17 mouse cellular contexts compared by ENCODE assay signal in the genomic region with DNA sequence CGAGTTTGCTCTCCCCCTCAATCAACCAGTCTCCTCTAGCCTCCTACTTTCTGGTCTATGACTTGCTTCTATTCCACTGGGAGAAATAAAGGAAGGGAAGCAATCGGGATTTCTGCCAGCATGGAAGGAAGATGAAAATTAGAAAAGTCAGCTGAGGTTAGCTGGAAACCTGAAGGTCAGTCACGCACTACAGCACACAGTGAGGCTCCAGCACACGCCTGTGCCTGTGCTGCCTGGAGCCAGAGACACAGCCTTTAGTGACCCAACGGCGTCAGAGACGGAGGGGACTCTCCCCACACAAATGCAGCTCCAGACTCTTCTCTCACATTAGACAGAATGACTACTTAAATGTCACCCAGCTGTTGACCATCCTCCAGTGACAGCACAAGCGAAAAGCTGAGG. TPM values are rescaled to one million over a fixed set of nuclear protein-coding genes. Genes with fewer than 3 reads are reported as not detected.
DNase-seq lines count a peak whose midpoint lies in the region; ATAC-seq and TF ChIP-seq lines count a peak whose summit lies in the region.
"Had no signal": no experiment of that assay in that cellular context is flagged by ENCODE, and none has a peak within 500 bp of the region (broad histone marks: within the 10 kb centered on the region; RNA-seq: fewer than 3 reads in every experiment).

No protein-coding gene starts in this region.

- peak; percentile 92 for ATAC-seq in lung, embryonic 15.5 days (ENCODE audit: borderline replicate concordance, extremely low read depth, low FRiP score, low TSS enrichment)
- ATAC-seq in kidney, postnatal 0 days (replicated peaks; ENCODE audit: low FRiP score, low read depth) = peak; percentile 75; the same call in 1 of the 2 replicates
- peak; percentile 63; the same call in 1 of the 2 replicates for ATAC-seq in stomach, embryonic 15.5 days (ENCODE audit: insufficient read depth, low FRiP score, low read depth)
- ATAC-seq: midbrain, embryonic 15.5 days had no signal

- H3K27ac ChIP-seq in lung, embryonic 15.5 days = peak overlapping the region; percentile 68
- no peak overlapping the region for H3K27ac ChIP-seq in kidney, postnatal 0 days
- H3K27ac ChIP-seq in stomach, embryonic 15.5 days = 0 out of 2 replicates have a peak overlapping the region, but pooled peaks have one; percentile 8
- H3K27ac ChIP-seq: embryonic facial prominence, embryonic 12.5 days; forebrain, embryonic 10.5 days; layer of hippocampus, adult 2 months; macrophage; midbrain, embryonic 15.5 days; neural tube, embryonic 12.5 days had no signal

- DNase-seq in gastrocnemius, adult 18-20 months (ENCODE audit: low spot score) = peak; percentile 38
- DNase-seq in gastrocnemius, postnatal 10 days = no peak
- no peak for DNase-seq in lung, postnatal 14 days
- peak; percentile 81 for DNase-seq in kidney, postnatal 0 days (ENCODE audit: low spot score)
- DNase-seq in thymus, postnatal 10 days (ENCODE audit: low spot score in 2 of 2) = no peak
- DNase-seq in spleen, postnatal 36 days (ENCODE audit: low spot score in 2 of 2) = no peak
- DNase-seq: adrenal gland, postnatal 14 days; cerebellum, postnatal 14 days; right cerebral cortex, postnatal 4 days had no signal

- TF ChIP-seq CTCF in kidney, postnatal 0 days (IDR thresholded peaks at IDR 0.05; ENCODE audit: low read depth) = no peak

- H3K27me3 ChIP-seq in lung, embryonic 15.5 days = no peaks in the 10 kb centered on the region
- no peaks in the 10 kb centered on the region for H3K27me3 ChIP-seq in kidney, postnatal 0 days (ENCODE audit: insufficient read depth, low read length)
- H3K27me3 ChIP-seq in stomach, embryonic 15.5 days (replicated peaks) = no peaks in the 10 kb centered on the region
- H3K27me3 ChIP-seq: embryonic facial prominence, embryonic 12.5 days; midbrain, embryonic 15.5 days; neural tube, embryonic 12.5 days had no signal

- no peaks in the 10 kb centered on the region for H3K36me3 ChIP-seq in lung, embryonic 15.5 days
- no peaks in the 10 kb centered on the region for H3K36me3 ChIP-seq in kidney, postnatal 0 days (ENCODE audit: insufficient read depth, low read length)
- H3K36me3 ChIP-seq in stomach, embryonic 15.5 days = no peaks in the 10 kb centered on the region
- H3K36me3 ChIP-seq: embryonic facial prominence, embryonic 12.5 days; forebrain, embryonic 10.5 days; midbrain, embryonic 15.5 days; neural tube, embryonic 12.5 days had no signal

- no peak overlapping the region for H3K9ac ChIP-seq in lung, embryonic 15.5 days
- no peak overlapping the region for H3K9ac ChIP-seq in kidney, postnatal 0 days (ENCODE audit: low read depth, low read length)
- H3K9ac ChIP-seq in stomach, embryonic 15.5 days = no peak overlapping the region
- H3K9ac ChIP-seq: embryonic facial prominence, embryonic 12.5 days; midbrain, embryonic 15.5 days; neural tube, embryonic 12.5 days had no signal

- H3K4me1 ChIP-seq in lung, embryonic 15.5 days = peaks cover 15% of the 10 kb centered on the region
- peaks cover 12% of the 10 kb centered on the region for H3K4me1 ChIP-seq in kidney, postnatal 0 days (replicated peaks; ENCODE audit: insufficient read depth, low read length)
- 0 out of 2 replicates have a peak, but pooled peaks cover 5% of the 10 kb centered on the region for H3K4me1 ChIP-seq in stomach, embryonic 15.5 days
- H3K4me1 ChIP-seq: forebrain, embryonic 10.5 days; midbrain, embryonic 15.5 days; neural tube, embryonic 12.5 days had no signal

- no peaks in the 10 kb centered on the region for H3K9me3 ChIP-seq in lung, embryonic 15.5 days
- H3K9me3 ChIP-seq in kidney, postnatal 0 days (replicated peaks; ENCODE audit: low read length) = no peaks in the 10 kb centered on the region
- H3K9me3 ChIP-seq in stomach, embryonic 15.5 days = no peaks in the 10 kb centered on the region
- H3K9me3 ChIP-seq: embryonic facial prominence, embryonic 12.5 days; forebrain, embryonic 10.5 days; midbrain, embryonic 15.5 days; neural tube, embryonic 12.5 days had no signal

- no peak overlapping the region for H3K4me3 ChIP-seq in lung, embryonic 15.5 days
- no peak overlapping the region for H3K4me3 ChIP-seq in kidney, postnatal 0 days (replicated peaks; ENCODE audit: low read depth, low read length)
- H3K4me3 ChIP-seq in stomach, embryonic 15.5 days (replicated peaks) = no peak overlapping the region
- H3K4me3 ChIP-seq: embryonic facial prominence, embryonic 12.5 days; forebrain, embryonic 10.5 days; layer of hippocampus, adult 2 months; midbrain, embryonic 15.5 days; neural tube, embryonic 12.5 days had no signal

- 45% methylated on average over 8 of the region's 8 CpGs for WGBS in lung, embryonic 15.5 days
- WGBS in kidney, postnatal 0 days = 20% methylated on average over 8 of the region's 8 CpGs
- WGBS in stomach, embryonic 15.5 days = 53% methylated on average over 8 of the region's 8 CpGs

- H3K4me2 ChIP-seq in lung, embryonic 15.5 days = no peak overlapping the region; the same call in 1 of the 2 replicates
- H3K4me2 ChIP-seq in kidney, postnatal 0 days (ENCODE audit: low read length) = peak overlapping the region; percentile 39
- no peak overlapping the region for H3K4me2 ChIP-seq in stomach, embryonic 15.5 days
- H3K4me2 ChIP-seq: embryonic facial prominence, embryonic 12.5 days; midbrain, embryonic 15.5 days; neural tube, embryonic 12.5 days had no signal

RNA-seq across cellular contexts. Expression of gene Gpr88, which starts 42.6 kb away (rescaled TPM):
- not detected for total RNA-seq in gastrocnemius, adult 18-20 months (2021)
- under 1 TPM; 0.09 to 0.12 TPM for total RNA-seq in gastrocnemius, postnatal 10 days (2021)
- polyA plus RNA-seq in lung, embryonic 15.5 days (2015; fragmentation: Nextera tagmentation; extraction: Ambion mirVana) = 1.3 and 1.4 TPM in 2 replicates
- polyA plus RNA-seq in kidney, postnatal 0 days (2015; fragmentation: Nextera tagmentation; extraction: Ambion mirVana) = 0.30 and 0.77 TPM in 2 replicates
- 2.0 and 2.1 TPM in 2 replicates for polyA plus RNA-seq in stomach, embryonic 15.5 days (2015; fragmentation: Nextera tagmentation; extraction: Ambion mirVana)
- polyA plus RNA-seq: forebrain, embryonic 10.5 days; macrophage had no signal

Comparison
In these comparisons a context has a peak if more than half of its experiments do, and no peak if none do; other contexts are left out.
1. DNase-seq: peak in gastrocnemius, adult 18-20 months (single experiment) and kidney, postnatal 0 days (single experiment); none in gastrocnemius, postnatal 10 days (single experiment), lung, postnatal 14 days (single experiment), thymus, postnatal 10 days (0 of 2) and spleen, postnatal 36 days (0 of 2).
2. Peak in every context shown above with its lines, with median percentiles within 50 percentile points of each other: ATAC-seq.